Mouse (Mus musculus): ENCODE measurements around the gene Nrd1.

DNA sequence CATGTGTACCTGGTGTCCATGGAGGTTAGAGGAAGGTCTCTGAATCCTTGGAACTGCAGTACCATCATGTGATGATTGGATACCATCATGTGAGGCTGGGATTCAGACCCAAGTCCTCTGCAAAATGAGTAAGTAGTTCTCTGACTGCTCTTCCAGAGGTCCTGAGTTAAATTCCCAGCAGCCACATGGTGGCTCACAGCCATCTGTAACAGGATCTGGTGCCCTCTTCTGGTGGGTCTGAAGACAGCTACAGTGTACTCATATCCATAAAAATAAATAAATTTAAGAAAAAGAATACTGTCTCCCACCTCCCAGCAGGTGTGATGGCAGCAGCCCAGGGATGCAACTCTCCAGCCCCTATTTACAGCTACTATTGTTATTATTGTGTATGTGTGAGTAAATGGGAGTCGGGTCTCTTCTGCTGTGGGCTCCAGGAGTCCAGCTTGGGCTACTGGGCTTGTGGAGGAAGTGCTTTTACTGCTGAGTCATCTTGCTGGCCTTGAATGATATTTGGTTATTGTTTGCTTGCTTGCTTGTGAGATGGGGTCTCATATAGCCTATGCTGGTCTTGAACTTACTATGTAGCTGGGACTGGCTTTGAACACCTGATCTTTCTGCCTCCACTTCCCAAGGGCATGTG lies 13.5 kb upstream of the Nrd1 start:
- TF ChIP-seq CTCF (IDR thresholded peaks at IDR 0.05; ENCODE audit: low read depth) (peak; percentile 33), EP300 (IDR thresholded peaks at IDR 0.05; ENCODE audit: low read depth) (no peak)
